Mouse (Mus musculus): ENCODE results near the gene Lrrc39. TPM values are rescaled to one million over a fixed set of nuclear protein-coding genes. Genes with fewer than 3 reads are reported as not detected.

Gene Lrrc39
- polyA plus RNA-seq, 1 experiment from 2014 or later, result 0.13 TPM

DNA sequence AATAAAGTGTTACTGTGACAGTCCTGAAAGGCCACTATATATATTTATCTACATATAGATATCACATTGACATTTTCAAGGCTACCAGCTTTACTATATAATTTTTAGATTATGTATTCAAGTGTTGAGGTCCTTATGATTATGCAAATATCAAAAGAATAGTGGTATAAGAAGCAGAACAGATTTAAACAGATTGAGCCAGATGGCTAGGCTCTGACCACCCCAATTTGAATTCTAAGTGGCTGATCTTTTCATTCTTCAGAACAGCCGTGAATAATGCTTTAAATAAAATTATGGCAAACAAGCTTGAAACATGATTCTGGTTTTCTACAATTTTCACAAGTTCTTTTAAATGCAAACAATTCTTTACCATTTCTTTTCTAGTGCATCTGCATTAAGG is 68.7 kb downstream of the Lrrc39 start:
- Histone ChIP-seq H3K4me1 (ENCODE audit: control insufficient read depth, insufficient read depth, low read depth, low read length) (no peaks in the 10 kb centered on the region), H3K4me3 (ENCODE audit: low read length) (no peak overlapping the region), H3K27me3 (replicated peaks; ENCODE audit: control insufficient read depth, insufficient read depth, low read length) (no peaks in the 10 kb centered on the region), H3K4me2 (ENCODE audit: low read length) (no peak overlapping the region), H3K27ac (ENCODE audit: low read depth, low read length) (no peak overlapping the region), H3K9me3 (ENCODE audit: control insufficient read depth, low read length) (no peaks in the 10 kb centered on the region), H3K36me3 (ENCODE audit: control insufficient read depth, insufficient read depth, low read length) (peaks cover 20% of the 10 kb centered on the region), H3K9ac (ENCODE audit: low read depth, low read length) (no peak overlapping the region)
- no peak for ATAC-seq
- 80% methylated on average over 1 of the region's 1 CpGs for WGBS

Other genes with a start within 250 kb of the Lrrc39 start
- gene Cdc14a, start 138.9 kb upstream of the Lrrc39 start, polyA plus RNA-seq (2015; fragmentation: Nextera tagmentation; extraction: Ambion mirVana), result 2.9 and 4.3 TPM in 2 replicates
- gene Rtca, start 54.8 kb upstream of the Lrrc39 start, polyA plus RNA-seq (2015; fragmentation: Nextera tagmentation; extraction: Ambion mirVana), result 113 and 121 TPM in 2 replicates
- 12.5 and 15.1 TPM in 2 replicates for gene Dbt, start 49.9 kb upstream of the Lrrc39 start, polyA plus RNA-seq (2015; fragmentation: Nextera tagmentation; extraction: Ambion mirVana)
- gene Sass6, start 32.0 kb downstream of the Lrrc39 start, polyA plus RNA-seq (2015; fragmentation: Nextera tagmentation; extraction: Ambion mirVana), result 11.5 and 12.3 TPM in 2 replicates
- gene Trmt13, start 51.6 kb downstream of the Lrrc39 start, polyA plus RNA-seq (2015; fragmentation: Nextera tagmentation; extraction: Ambion mirVana), result 22.5 and 25.2 TPM in 2 replicates
- gene Mfsd14a, start 99.7 kb downstream of the Lrrc39 start, polyA plus RNA-seq (2015; fragmentation: Nextera tagmentation; extraction: Ambion mirVana), result 64.6 and 68.2 TPM in 2 replicates
- not detected in 2 replicates for gene Gm43191, start 118.3 kb downstream of the Lrrc39 start, polyA plus RNA-seq (2015; fragmentation: Nextera tagmentation; extraction: Ambion mirVana)
- 7.3 and 8.1 TPM in 2 replicates for gene Slc35a3, start 149.9 kb downstream of the Lrrc39 start, polyA plus RNA-seq (2015; fragmentation: Nextera tagmentation; extraction: Ambion mirVana)
- 13.8 and 16.9 TPM in 2 replicates for gene Agl, start 245.2 kb downstream of the Lrrc39 start, polyA plus RNA-seq (2015; fragmentation: Nextera tagmentation; extraction: Ambion mirVana)

Data from hindbrain, embryonic 16.5 days (tissue).